Comparison of ENCODE assay signal across 8 mouse cellular contexts in genomic region chr8:81342999-81343302, GRCm38 (mm10). TPM values are rescaled to one million over a fixed set of nuclear protein-coding genes. Genes with fewer than 3 reads are reported as not detected.
DNase-seq lines count a peak whose midpoint lies in the region; ATAC-seq lines count a peak whose summit lies in the region.

No protein-coding gene starts in this region.

- peak overlapping the region; percentile 96 for H3K4me2 ChIP-seq in kidney, embryonic 15.5 days
- H3K4me2 ChIP-seq in midbrain, embryonic 16.5 days (ENCODE audit: low read length) = peak overlapping the region; percentile 99

- peaks cover 15% of the 10 kb centered on the region for H3K4me1 ChIP-seq in kidney, embryonic 15.5 days
- H3K4me1 ChIP-seq in embryonic facial prominence, embryonic 10.5 days = peaks cover 18% of the 10 kb centered on the region
- H3K4me1 ChIP-seq in midbrain, embryonic 16.5 days (ENCODE audit: control insufficient read depth, insufficient read depth, low read length) = peaks cover 2% of the 10 kb centered on the region; the same call in 1 of the 2 replicates

- ATAC-seq in kidney, embryonic 15.5 days (replicated peaks; ENCODE audit: low FRiP score) = 0 out of 2 replicates have a peak, but pooled peaks have one; percentile 2
- ATAC-seq in midbrain, embryonic 16.5 days = no peak; the same call in 1 of the 2 replicates

- H3K27me3 ChIP-seq in kidney, embryonic 15.5 days = no peaks in the 10 kb centered on the region
- peaks cover 20% of the 10 kb centered on the region for H3K27me3 ChIP-seq in embryonic facial prominence, embryonic 10.5 days (replicated peaks; ENCODE audit: low read depth, poor library complexity, severe bottlenecking)
- H3K27me3 ChIP-seq in midbrain, embryonic 16.5 days (ENCODE audit: control insufficient read depth, insufficient read depth, low read depth, low read length) = no peaks in the 10 kb centered on the region

- H3K9me3 ChIP-seq in kidney, embryonic 15.5 days (replicated peaks) = no peaks in the 10 kb centered on the region
- no peaks in the 10 kb centered on the region for H3K9me3 ChIP-seq in embryonic facial prominence, embryonic 10.5 days
- peaks cover 4% of the 10 kb centered on the region for H3K9me3 ChIP-seq in midbrain, embryonic 16.5 days (replicated peaks; ENCODE audit: control insufficient read depth, low read length, poor library complexity, severe bottlenecking)

- no peak for DNase-seq in kidney, adult 9 months
- no peak for DNase-seq in embryonic facial prominence, embryonic 10.5 days (ENCODE audit: low spot score)
- peak; percentile 37 for DNase-seq in induced T-regulatory cell, adult 2 months (ENCODE audit: low read depth)
- DNase-seq in adrenal gland, postnatal 36 days = no peak
- no peak for DNase-seq in urinary bladder, adult 18-20 months (ENCODE audit: low spot score in 2 of 2)
- no peak for DNase-seq in spleen, adult 12 weeks (ENCODE audit: low spot score)

- no peaks in the 10 kb centered on the region for H3K36me3 ChIP-seq in kidney, embryonic 15.5 days
- H3K36me3 ChIP-seq in embryonic facial prominence, embryonic 10.5 days (replicated peaks) = no peaks in the 10 kb centered on the region
- no peaks in the 10 kb centered on the region for H3K36me3 ChIP-seq in midbrain, embryonic 16.5 days (ENCODE audit: control insufficient read depth, insufficient read depth, low read length)

- peak overlapping the region; percentile 59 for H3K9ac ChIP-seq in kidney, embryonic 15.5 days
- peak overlapping the region; percentile 74 for H3K9ac ChIP-seq in midbrain, embryonic 16.5 days (ENCODE audit: low read depth, low read length)

- 0 out of 2 replicates have a peak overlapping the region, but pooled peaks have one; percentile 37 for H3K27ac ChIP-seq in kidney, embryonic 15.5 days
- H3K27ac ChIP-seq in embryonic facial prominence, embryonic 10.5 days (replicated peaks) = no peak overlapping the region
- H3K27ac ChIP-seq in midbrain, embryonic 16.5 days (ENCODE audit: low read length) = peak overlapping the region; percentile 79

- H3K4me3 ChIP-seq in kidney, embryonic 15.5 days (replicated peaks) = peak overlapping the region; percentile 72
- H3K4me3 ChIP-seq in embryonic facial prominence, embryonic 10.5 days = peak overlapping the region; percentile 77
- peak overlapping the region; percentile 66 for H3K4me3 ChIP-seq in midbrain, embryonic 16.5 days (ENCODE audit: low read depth, low read length)

- 20% methylated on average over 3 of the region's 3 CpGs for WGBS in kidney, embryonic 15.5 days
- 11% methylated on average over 3 of the region's 3 CpGs for WGBS in embryonic facial prominence, embryonic 10.5 days
- 3% methylated on average over 3 of the region's 3 CpGs for WGBS in midbrain, embryonic 16.5 days

RNA-seq across cellular contexts. Expression of gene Inpp4b, which starts 0.6 kb away (rescaled TPM):
- 9.8 and 11.5 TPM in 2 replicates for polyA plus RNA-seq in kidney, embryonic 15.5 days (2015; fragmentation: Nextera tagmentation; extraction: Ambion mirVana)
- polyA plus RNA-seq in embryonic facial prominence, embryonic 10.5 days (2016; fragmentation: Nextera tagmentation; extraction: Ambion mirVana) = 10.8 and 12.4 TPM in 2 replicates
- 10.8 and 11.0 TPM in 2 replicates for polyA plus RNA-seq in midbrain, embryonic 16.5 days (2015; fragmentation: Nextera tagmentation; extraction: Ambion mirVana)
- total RNA-seq in adrenal gland, postnatal 36 days (2021) = 1 to 10 TPM; 6.6 to 6.9 TPM
